Mouse (Mus musculus) heart, adult 2 months (tissue): ENCODE data around the gene Arhgef18.

Experiments
- CTCF ChIP-seq: fragments of 200-600 bp; IDR thresholded peaks from 2 replicates; pipeline ENCODE4 v1.8.1; 2022; ENCODE audit warnings: antibody characterized with exemption, mild to moderate bottlenecking, moderate library complexity
- POLR2A ChIP-seq: fragments of 200-500 bp; IDR thresholded peaks from 2 replicates; pipeline ENCODE4 v1.6.1; 2011; ENCODE audit warnings: mild to moderate bottlenecking, low read depth, low read length, control low read depth; ENCODE audit not compliant: insufficient read depth

GRCm38 (mm10) chr8:3470562-3470961 is 77.8 kb downstream of the Arhgef18 start, which contains the start of gene Tex45:
- TF ChIP-seq CTCF (no peak), POLR2A (no peak)
